ENCODE assay signal across 10 mouse cellular contexts in genomic region chr10:57437898-57438297, GRCm38 (mm10). TPM values are rescaled to one million over a fixed set of nuclear protein-coding genes. Genes with fewer than 3 reads are reported as not detected.
DNase-seq lines count a peak whose midpoint lies in the region; ATAC-seq lines count a peak whose summit lies in the region.
"Had no signal": no experiment of that assay in that cellular context is flagged by ENCODE, and none has a peak within 500 bp of the region (broad histone marks: within the 10 kb centered on the region; RNA-seq: fewer than 3 reads in every experiment).

No protein-coding gene starts in this region.

- no peaks in the 10 kb centered on the region for H3K27me3 ChIP-seq in heart, embryonic 12.5 days (replicated peaks)
- H3K27me3 ChIP-seq in hindbrain, embryonic 12.5 days: no peaks in the 10 kb centered on the region
- no peaks in the 10 kb centered on the region for H3K27me3 ChIP-seq in limb, embryonic 12.5 days

- no peak overlapping the region for H3K27ac ChIP-seq in heart, embryonic 12.5 days (ENCODE audit: poor library complexity, severe bottlenecking)
- H3K27ac ChIP-seq in hindbrain, embryonic 12.5 days: no peak overlapping the region
- no peak overlapping the region for H3K27ac ChIP-seq in limb, embryonic 12.5 days
- H3K27ac ChIP-seq: left cerebral cortex, adult 2 months had no signal

- H3K4me3 ChIP-seq in heart, embryonic 12.5 days: no peak overlapping the region
- no peak overlapping the region for H3K4me3 ChIP-seq in hindbrain, embryonic 12.5 days
- H3K4me3 ChIP-seq in limb, embryonic 12.5 days (replicated peaks): no peak overlapping the region
- H3K4me3 ChIP-seq: left cerebral cortex, adult 2 months had no signal

- no peaks in the 10 kb centered on the region for H3K36me3 ChIP-seq in heart, embryonic 12.5 days
- H3K36me3 ChIP-seq in hindbrain, embryonic 12.5 days: no peaks in the 10 kb centered on the region
- no peaks in the 10 kb centered on the region for H3K36me3 ChIP-seq in limb, embryonic 12.5 days

- ATAC-seq in heart, embryonic 12.5 days (ENCODE audit: insufficient number of reproducible peaks, low FRiP score): 0 out of 2 replicates have a peak, but pooled peaks have one; percentile 25
- ATAC-seq in hindbrain, embryonic 12.5 days (ENCODE audit: low FRiP score): peak; percentile 36; the same call in 1 of the 2 replicates
- ATAC-seq in limb, embryonic 12.5 days (ENCODE audit: insufficient number of reproducible peaks, insufficient read depth, low FRiP score, low TSS enrichment, low read depth): 0 out of 2 replicates have a peak, but pooled peaks have one; percentile 22

- no peak overlapping the region for H3K4me2 ChIP-seq in heart, embryonic 12.5 days
- no peak overlapping the region for H3K4me2 ChIP-seq in hindbrain, embryonic 12.5 days (replicated peaks)
- H3K4me2 ChIP-seq in limb, embryonic 12.5 days: no peak overlapping the region

- WGBS in heart, embryonic 12.5 days: 75% methylated on average over 2 of the region's 2 CpGs
- 92% methylated on average over 2 of the region's 2 CpGs for WGBS in hindbrain, embryonic 12.5 days
- WGBS in limb, embryonic 12.5 days: 80% methylated on average over 2 of the region's 2 CpGs

- no peaks in the 10 kb centered on the region for H3K4me1 ChIP-seq in heart, embryonic 12.5 days (replicated peaks)
- H3K4me1 ChIP-seq in hindbrain, embryonic 12.5 days: no peaks in the 10 kb centered on the region
- H3K4me1 ChIP-seq in limb, embryonic 12.5 days (replicated peaks): no peaks in the 10 kb centered on the region

- no peaks in the 10 kb centered on the region for H3K9me3 ChIP-seq in heart, embryonic 12.5 days (replicated peaks)
- H3K9me3 ChIP-seq in hindbrain, embryonic 12.5 days (replicated peaks): no peaks in the 10 kb centered on the region
- H3K9me3 ChIP-seq in limb, embryonic 12.5 days: 0 out of 2 replicates have a peak, but pooled peaks cover 3% of the 10 kb centered on the region

- intact Hi-C loops in heart, postnatal 25 days (cut with DNase I): no loop called here

- no peak for DNase-seq in heart, postnatal 25 days (ENCODE audit: low spot score)
- peak; percentile 19 for DNase-seq in lung, postnatal 10 days
- DNase-seq in lung, adult 18-20 months: no peak
- DNase-seq in cerebellum, postnatal 36 days: no peak
- DNase-seq in layer of hippocampus, postnatal 14 days (ENCODE audit: low spot score in 2 of 2): no peak
- DNase-seq: kidney, adult 9 months had no signal

- no peak overlapping the region for H3K9ac ChIP-seq in heart, embryonic 12.5 days
- H3K9ac ChIP-seq in hindbrain, embryonic 12.5 days: no peak overlapping the region
- H3K9ac ChIP-seq in limb, embryonic 12.5 days (replicated peaks): no peak overlapping the region

RNA-seq across cellular contexts. Expression of gene Hsf2, which starts 48.3 kb away (rescaled TPM):
- polyA plus RNA-seq in heart, embryonic 12.5 days (2016; fragmentation: Nextera tagmentation; extraction: Ambion mirVana): 28.0 and 29.5 TPM in 2 replicates
- 10 to 100 TPM; 14.1 to 15.9 TPM for total RNA-seq in heart, postnatal 25 days (2021)
- polyA plus RNA-seq in hindbrain, embryonic 12.5 days (2016; fragmentation: Nextera tagmentation; extraction: Ambion mirVana): 69.7 and 73.1 TPM in 2 replicates
- 47.2 and 51.2 TPM in 2 replicates for polyA plus RNA-seq in limb, embryonic 12.5 days (2016; fragmentation: Nextera tagmentation; extraction: Ambion mirVana)
- total RNA-seq in layer of hippocampus, postnatal 14 days (2021): 10 to 100 TPM; 37.0 to 37.2 TPM
